Mouse (Mus musculus): Measurements from ENCODE around the gene Ift80. TPM values are rescaled to one million over a fixed set of nuclear protein-coding genes. Genes with fewer than 3 reads are reported as not detected.
A peak's percentile ranks its signal among the peaks of the same experiment; 100 is the strongest.

Ift80 gene
- polyA plus RNA-seq, 1 experiment from 2014 or later: 7.1 TPM

MicroRNAs within 50 kb of the gene (microRNA counts, 519-probe panel; counts per million panel counts)
- 8,186 counts per million, percentile 99 among the panel's probes with 10 or more counts for microRNA mmu-miR-15b

Small RNAs within 50 kb of the gene (microRNA-seq; reads per million reads assigned to microRNA genes)
- gene Mir15b (3,599 reads per million, percentile 86 among the genes with 10 or more reads in this experiment), gene Mir16-2 (1,420 reads per million, percentile 77 among the genes with 10 or more reads in this experiment)

Other genes starting within 250 kb of the Ift80 start
- gene 1110032F04Rik, start 135.0 kb downstream of the Ift80 start, polyA plus RNA-seq (2016; fragmentation: Nextera tagmentation; extraction: Ambion mirVana): 2.8 and 3.1 TPM in 2 replicates
- 178 and 181 TPM in 2 replicates for gene Smc4, start 168 bp upstream of the Ift80 start, polyA plus RNA-seq (2016; fragmentation: Nextera tagmentation; extraction: Ambion mirVana)
- gene Trim59, start 40.2 kb upstream of the Ift80 start, polyA plus RNA-seq (2016; fragmentation: Nextera tagmentation; extraction: Ambion mirVana): 162 and 164 TPM in 2 replicates
- 27.7 and 31.5 TPM in 2 replicates for gene Kpna4, start 122.5 kb upstream of the Ift80 start, polyA plus RNA-seq (2016; fragmentation: Nextera tagmentation; extraction: Ambion mirVana)
- gene Arl14, start 217.8 kb upstream of the Ift80 start, polyA plus RNA-seq (2016; fragmentation: Nextera tagmentation; extraction: Ambion mirVana): not detected in 2 replicates